ENCODE assay signal across 8 mouse cellular contexts in the genomic region with DNA sequence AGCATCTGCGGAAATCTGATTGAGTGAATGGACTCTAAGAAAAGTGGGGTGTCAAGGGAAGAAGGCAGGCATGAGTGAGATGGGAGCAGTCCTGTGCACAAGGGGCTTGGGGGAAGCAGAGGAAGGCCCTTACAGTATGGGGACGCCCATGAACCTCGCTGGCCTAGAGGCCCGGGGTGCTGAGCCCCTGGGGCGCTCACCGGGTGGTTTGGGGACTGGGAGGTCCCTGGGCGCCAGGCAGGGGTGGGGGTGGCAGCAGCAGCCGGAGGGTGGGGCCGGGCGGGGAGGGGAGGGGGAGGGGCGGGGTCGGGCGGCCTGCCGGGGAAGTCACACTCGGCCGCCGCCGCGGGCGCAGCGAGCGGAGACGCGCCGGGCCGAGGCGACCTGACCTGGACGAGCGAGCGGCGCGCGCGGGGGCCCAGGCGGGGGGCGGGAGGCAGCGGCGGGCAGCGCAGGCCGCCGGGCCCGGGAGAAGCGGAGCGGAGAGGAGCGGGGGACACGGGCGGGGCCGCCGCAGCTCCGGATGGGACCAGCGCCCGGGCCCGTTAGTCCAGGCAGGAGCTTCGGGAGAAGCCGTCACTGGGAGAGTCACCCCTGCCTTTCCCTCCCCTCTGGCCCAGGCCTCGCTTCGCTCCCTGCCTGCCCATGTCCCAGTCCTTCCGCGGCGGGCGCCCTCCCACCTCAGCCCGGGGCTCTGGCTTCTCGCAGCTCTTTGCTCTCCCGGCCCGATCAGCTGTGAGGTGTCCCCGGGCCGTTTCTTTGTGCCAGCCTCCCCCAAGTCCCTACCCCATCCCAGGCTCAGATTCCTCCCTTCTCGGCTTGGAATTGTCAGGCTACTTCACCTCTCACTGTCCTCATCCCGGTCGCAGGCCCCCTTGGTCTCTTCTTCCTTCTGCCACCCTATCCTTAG. TPM values are rescaled to one million over a fixed set of nuclear protein-coding genes. Genes with fewer than 3 reads are reported as not detected.
DNase-seq lines count a peak whose midpoint lies in the region; ATAC-seq and TF ChIP-seq lines count a peak whose summit lies in the region.

Gene Npr2, plus strand, starts transcription at position 890 of the 910 bp plus-strand sequence.

- peak within 1 kb of the TSS; percentile 79 to 84 for H3K4me3 ChIP-seq in ES-E14 (ENCODE audit: insufficient read depth in 1 of 2, low read depth in 1 of 2, low read length in 2 of 2, poor library complexity in 1 of 2, severe bottlenecking in 1 of 2)
- H3K4me3 ChIP-seq in embryonic facial prominence, embryonic 11.5 days (ENCODE audit: low read depth, low read length) = peak within 1 kb of the TSS; percentile 69
- peak within 1 kb of the TSS; percentile 80 for H3K4me3 ChIP-seq in heart, embryonic 10.5 days
- peak within 1 kb of the TSS; percentile 61 for H3K4me3 ChIP-seq in kidney, postnatal 0 days (replicated peaks; ENCODE audit: low read depth, low read length)
- H3K4me3 ChIP-seq in liver, postnatal 0 days (ENCODE audit: low read depth, low read length) = peak within 1 kb of the TSS; percentile 55

- DNase-seq in ES-E14 (ENCODE audit: low read depth, low spot score) = no peak
- peak; percentile 76 for DNase-seq in adrenal gland, adult 2 months
- DNase-seq in embryonic facial prominence, embryonic 11.5 days (ENCODE audit: low spot score) = peak; percentile 56
- DNase-seq in heart, embryonic 10.5 days (ENCODE audit: low spot score) = peak; percentile 78
- peak; percentile 78 for DNase-seq in kidney, postnatal 0 days (ENCODE audit: low spot score)
- peak; percentile 47 for DNase-seq in liver, postnatal 0 days
- peak; percentile 48 for DNase-seq in ovary, adult 18-20 months (ENCODE audit: low spot score)
- DNase-seq in spleen, postnatal 36 days (ENCODE audit: low spot score in 2 of 2) = no peak

- H3K27ac ChIP-seq in ES-E14 (ENCODE audit: insufficient read depth, low read depth, low read length, poor library complexity, severe bottlenecking) = no peak within 1 kb of the TSS
- H3K27ac ChIP-seq in embryonic facial prominence, embryonic 11.5 days (replicated peaks; ENCODE audit: low read depth, low read length) = peak within 1 kb of the TSS; percentile 59
- H3K27ac ChIP-seq in heart, embryonic 10.5 days = peak within 1 kb of the TSS; percentile 92
- peak within 1 kb of the TSS; percentile 64; the same call in 1 of the 2 replicates for H3K27ac ChIP-seq in kidney, postnatal 0 days
- H3K27ac ChIP-seq in liver, postnatal 0 days (ENCODE audit: low read depth) = no peak within 1 kb of the TSS; the same call in 1 of the 2 replicates

- H3K36me3 ChIP-seq in ES-E14 (ENCODE audit: control insufficient read depth, insufficient read depth, low read length, poor library complexity, severe bottlenecking) = no peaks in the 10 kb centered on the region
- H3K36me3 ChIP-seq in embryonic facial prominence, embryonic 11.5 days (replicated peaks; ENCODE audit: control insufficient read depth, insufficient read depth, low read depth, low read length) = no peaks in the 10 kb centered on the region
- H3K36me3 ChIP-seq in heart, embryonic 10.5 days = no peaks in the 10 kb centered on the region
- no peaks in the 10 kb centered on the region for H3K36me3 ChIP-seq in kidney, postnatal 0 days (ENCODE audit: insufficient read depth, low read length)
- H3K36me3 ChIP-seq in liver, postnatal 0 days (replicated peaks; ENCODE audit: insufficient read depth, low read length) = no peaks in the 10 kb centered on the region

- H3K9ac ChIP-seq in ES-E14 (ENCODE audit: insufficient read depth, low read depth, low read length, poor library complexity, severe bottlenecking) = peak within 1 kb of the TSS; percentile 78
- peak within 1 kb of the TSS; percentile 92 for H3K9ac ChIP-seq in embryonic facial prominence, embryonic 11.5 days (replicated peaks; ENCODE audit: low read length)
- H3K9ac ChIP-seq in kidney, postnatal 0 days (ENCODE audit: low read depth, low read length) = peak within 1 kb of the TSS; percentile 80
- peak within 1 kb of the TSS; percentile 60 for H3K9ac ChIP-seq in liver, postnatal 0 days (replicated peaks)

- TF ChIP-seq CTCF in kidney, postnatal 0 days (IDR thresholded peaks at IDR 0.05; ENCODE audit: low read depth) = no peak
- TF ChIP-seq CTCF in liver, postnatal 0 days (IDR thresholded peaks at IDR 0.05; ENCODE audit: low read depth) = no peak

- H3K4me1 ChIP-seq in ES-E14 (ENCODE audit: control insufficient read depth in 2 of 2, insufficient read depth in 2 of 2, low read length in 2 of 2, poor library complexity in 1 of 2) = peaks cover 0 to 13% of the 10 kb centered on the region in 2 experiments; a peak in 1 of 4 replicates
- H3K4me1 ChIP-seq in embryonic facial prominence, embryonic 11.5 days (ENCODE audit: control insufficient read depth, insufficient read depth, low read length) = peaks cover 9% of the 10 kb centered on the region; the same call in 1 of the 2 replicates
- peaks cover 38% of the 10 kb centered on the region for H3K4me1 ChIP-seq in heart, embryonic 10.5 days
- H3K4me1 ChIP-seq in kidney, postnatal 0 days (replicated peaks; ENCODE audit: insufficient read depth, low read length) = peaks cover 13% of the 10 kb centered on the region; the same call in 1 of the 2 replicates
- no peaks in the 10 kb centered on the region for H3K4me1 ChIP-seq in liver, postnatal 0 days (ENCODE audit: insufficient read depth)

- in situ Hi-C loops in ES-E14 (cut with MboI; ENCODE audit: low sequenced_read_pairs in 2 of 2, unreplicated experiment in 2 of 2) = no loop called here

- H3K4me2 ChIP-seq in embryonic facial prominence, embryonic 11.5 days (ENCODE audit: low read depth, low read length) = peak within 1 kb of the TSS; percentile 97
- peak within 1 kb of the TSS; percentile 91 for H3K4me2 ChIP-seq in kidney, postnatal 0 days (ENCODE audit: low read length)
- peak within 1 kb of the TSS; percentile 86 for H3K4me2 ChIP-seq in liver, postnatal 0 days (ENCODE audit: low read depth, low read length)

- no peak for TF ChIP-seq EP300 in liver, postnatal 0 days (IDR thresholded peaks at IDR 0.05; ENCODE audit: low read depth)

- ATAC-seq in embryonic facial prominence, embryonic 11.5 days (replicated peaks; ENCODE audit: insufficient number of reproducible peaks, low FRiP score, low TSS enrichment, low read depth) = peak; percentile 60
- peak; percentile 55 for ATAC-seq in kidney, postnatal 0 days (replicated peaks; ENCODE audit: low FRiP score, low read depth)
- ATAC-seq in liver, postnatal 0 days = peak; percentile 37; the same call in 1 of the 2 replicates

- under 1% methylated on average over 42 of the region's 70 CpGs for WGBS in embryonic facial prominence, embryonic 11.5 days
- WGBS in heart, embryonic 10.5 days = 1% methylated on average over 61 of the region's 70 CpGs
- WGBS in kidney, postnatal 0 days = 2% methylated on average over 52 of the region's 70 CpGs
- 4% methylated on average over 19 of the region's 70 CpGs for WGBS in liver, postnatal 0 days (ENCODE audit: insufficient replicate concordance)

- H3K9me3 ChIP-seq in ES-E14 (ENCODE audit: control insufficient read depth, insufficient read depth, low read depth, low read length) = no peaks in the 10 kb centered on the region
- no peaks in the 10 kb centered on the region for H3K9me3 ChIP-seq in embryonic facial prominence, embryonic 11.5 days (replicated peaks; ENCODE audit: control insufficient read depth, low read length)
- no peaks in the 10 kb centered on the region for H3K9me3 ChIP-seq in heart, embryonic 10.5 days
- H3K9me3 ChIP-seq in kidney, postnatal 0 days (replicated peaks; ENCODE audit: low read length) = no peaks in the 10 kb centered on the region
- no peaks in the 10 kb centered on the region for H3K9me3 ChIP-seq in liver, postnatal 0 days (ENCODE audit: low read length)

- no peaks in the 10 kb centered on the region; the same call in 1 of the 2 replicates for H3K27me3 ChIP-seq in embryonic facial prominence, embryonic 11.5 days (ENCODE audit: control insufficient read depth, insufficient read depth, low read length)
- H3K27me3 ChIP-seq in heart, embryonic 10.5 days (ENCODE audit: insufficient read depth, poor library complexity, severe bottlenecking) = peaks cover 23% of the 10 kb centered on the region
- H3K27me3 ChIP-seq in kidney, postnatal 0 days (ENCODE audit: insufficient read depth, low read length) = no peaks in the 10 kb centered on the region
- H3K27me3 ChIP-seq in liver, postnatal 0 days (ENCODE audit: insufficient read depth, low read length) = peaks cover 26% of the 10 kb centered on the region

TF ChIP-seq in ES-E14, 5 proteins besides CTCF, POLR2A, EP300 and RAD21:
- no peak for TF ChIP-seq ZC3H11A (IDR thresholded peaks at IDR 0.05; ENCODE audit: borderline replicate concordance, low read depth, low read length)
- no peak for TF ChIP-seq ZNF384 (IDR thresholded peaks at IDR 0.05; ENCODE audit: low read depth, low read length)
- TF ChIP-seq MAFK (IDR thresholded peaks at IDR 0.05; ENCODE audit: insufficient read depth, low read depth, low read length) = no peak
- TF ChIP-seq CHD2 (IDR thresholded peaks at IDR 0.05; ENCODE audit: low read depth, low read length) = no peak
- no peak for TF ChIP-seq HCFC1 (IDR thresholded peaks at IDR 0.05; ENCODE audit: borderline replicate concordance, insufficient read depth, low read length)

RNA-seq across cellular contexts. Expression of gene Npr2, which starts in this region (rescaled TPM):
- total RNA-seq in ES-E14 (2012; rRNA removed) = 2.4 and 7.1 TPM in 2 replicates
- total RNA-seq in adrenal gland, adult 2 months (2021) = 10 to 100 TPM; 23.3 to 36.1 TPM
- 34.1 and 38.0 TPM in 2 replicates for polyA plus RNA-seq in adrenal gland, adult 2 months (2012; rRNA removed)
- polyA plus RNA-seq in embryonic facial prominence, embryonic 11.5 days (2014; fragmentation: Nextera tagmentation; extraction: Ambion mirVana) = 16.6 and 18.2 TPM in 2 replicates
- 5.5 and 5.6 TPM in 2 replicates for polyA plus RNA-seq in heart, embryonic 10.5 days (2016; fragmentation: Nextera tagmentation; extraction: Ambion mirVana)
- polyA plus RNA-seq in kidney, postnatal 0 days (2015; fragmentation: Nextera tagmentation; extraction: Ambion mirVana) = 7.2 and 8.6 TPM in 2 replicates
- 0.54 and 0.82 TPM in 2 replicates for polyA plus RNA-seq in liver, postnatal 0 days (2015; fragmentation: Nextera tagmentation; extraction: Ambion mirVana)

Comparison
In these comparisons a context has a peak if more than half of its experiments do, and no peak if none do; other contexts are left out.
1. Peak in DNase-seq, ATAC-seq, H3K4me3 ChIP-seq, H3K9ac ChIP-seq and H3K4me2 ChIP-seq in liver, postnatal 0 days; RNA of the gene not detected or under 1 TPM.
2. DNase-seq: peak in adrenal gland, adult 2 months (single experiment), embryonic facial prominence, embryonic 11.5 days (single experiment), heart, embryonic 10.5 days (single experiment), kidney, postnatal 0 days (single experiment) and ovary, adult 18-20 months (single experiment); none in ES-E14 (single experiment) and spleen, postnatal 36 days (0 of 2).
3. H3K27ac ChIP-seq: peak in embryonic facial prominence, embryonic 11.5 days (single experiment), heart, embryonic 10.5 days (single experiment) and kidney, postnatal 0 days (single experiment); none in ES-E14 (single experiment) and liver, postnatal 0 days (single experiment).
4. Peak in every context shown above with its lines, with median percentiles within 50 percentile points of each other: H3K4me3 ChIP-seq, H3K9ac ChIP-seq, ATAC-seq and H3K4me2 ChIP-seq.